Mouse (Mus musculus) lung, embryonic 14.5 days (tissue): ENCODE data around the gene Slc51a. TPM values are rescaled to one million over a fixed set of nuclear protein-coding genes. Genes with fewer than 3 reads are reported as not detected.
"Not testable (repeated sequence)": the region's sequence is repeated elsewhere in the genome, so short reads cannot be mapped to it uniquely, and the experiment has no call there.

ENCODE experiments used
- ATAC-seq: fragments of 200-750 bp; cut with Nextera tagmentation; 2 replicates; pipeline ENCODE4 v1.8.0; 2017; ENCODE audit warnings: mild to moderate bottlenecking, moderate TSS enrichment, moderate library complexity; ENCODE audit not compliant: insufficient read depth
- DNase-seq: peaks from one replicate; pipeline ENCODE4 v3.0.0-alpha.2; 2015
- H3K27ac ChIP-seq: fragments of 300-500 bp; sonication (generic); 2 replicates; pipeline ENCODE4 v1.5.1; 2014; ENCODE audit warnings: low read depth, mild to moderate bottlenecking, moderate library complexity
- H3K27me3 ChIP-seq: fragments of 300-500 bp; sonication (generic); 2 replicates; pipeline ENCODE4 v1.6.1; 2014; ENCODE audit warnings: low read length, control low read depth; ENCODE audit not compliant: insufficient read depth
- H3K36me3 ChIP-seq: fragments of 300-500 bp; sonication (generic); 2 replicates; pipeline ENCODE4 v1.6.1; 2014; ENCODE audit warnings: control low read depth; ENCODE audit not compliant: insufficient read depth
- H3K4me1 ChIP-seq: fragments of 300-500 bp; sonication (generic); 2 replicates; pipeline ENCODE4 v1.6.1; 2014; ENCODE audit warnings: antibody characterized with exemption, control low read depth; ENCODE audit not compliant: insufficient read depth
- H3K4me2 ChIP-seq: fragments of 300-500 bp; sonication (generic); 2 replicates; pipeline ENCODE4 v1.6.1; 2014; ENCODE audit warnings: mild to moderate bottlenecking
- H3K4me3 ChIP-seq: fragments of 300-500 bp; sonication (generic); 2 replicates; pipeline ENCODE4 v1.5.1; 2014; ENCODE audit warnings: low read depth, low read length
- H3K9ac ChIP-seq: fragments of 300-500 bp; sonication (generic); 2 replicates; pipeline ENCODE4 v1.6.1; 2014
- H3K9me3 ChIP-seq: fragments of 300-500 bp; sonication (generic); 2 replicates; pipeline ENCODE4 v1.6.1; 2016; ENCODE audit warnings: low read depth, low read length, control low read depth
- CTCF ChIP-seq: IDR thresholded peaks from 2 replicates; pipeline ENCODE4 v1.5.1; 2016; ENCODE audit warnings: antibody characterized with exemption, low read depth
- WGBS: fragments of 180-500 bp; shearing (Covaris S2); extraction: QIAGEN DNeasy Blood & Tissue Kit; methylation state at CpG from one replicate; pipeline ENCODE4 v1.1.7; 2014; 5-methylcytosine and 5-hydroxymethylcytosine counted together
- polyA plus RNA-seq: library from polyadenylated mRNA; unstranded; fragments of >200 nt; fragmentation: Nextera tagmentation; extraction: Ambion mirVana; gene quantifications from 2 replicates; pipeline ENCODE4 v1.2.1, GENCODE M21; 2014

The Slc51a gene
- polyA plus RNA-seq, 1 experiment from 2014 or later, result 0.24 TPM

- Histone ChIP-seq H3K27ac (no peak overlapping the region), H3K9ac (no peak overlapping the region), H3K4me3 (no peak overlapping the region), H3K4me2 (no peak overlapping the region), H3K36me3 (no peaks in the 10 kb centered on the region), H3K27me3 (no peaks in the 10 kb centered on the region), H3K4me1 (no peaks in the 10 kb centered on the region), H3K9me3 (no peaks in the 10 kb centered on the region)
- 72% methylated on average over 7 of the region's 7 CpGs for WGBS
- TF ChIP-seq CTCF, result no peak
- ATAC-seq (no peak), DNase-seq (no peak)
These were observed 13.8 kb upstream of the Slc51a start for GRCm38 (mm10) chr16:32501459-32501858.

GRCm38 (mm10) chr16:32499430-32500037, 11.9 kb upstream of the Slc51a start:
- H3K9ac ChIP-seq, result peak overlapping the region; percentile 48
- peak; percentile 99 for TF ChIP-seq CTCF
- 7% methylated on average over 22 of the region's 22 CpGs for WGBS
- ATAC-seq (peak; percentile 92), DNase-seq (peak; percentile 94)
- H3K27me3 ChIP-seq, result no peaks in the 10 kb centered on the region
- H3K27ac ChIP-seq, result no peak overlapping the region
- H3K9me3 ChIP-seq, result no peaks in the 10 kb centered on the region
- H3K36me3 ChIP-seq, result no peaks in the 10 kb centered on the region
- H3K4me1 ChIP-seq, result no peaks in the 10 kb centered on the region
- H3K4me3 ChIP-seq, result peak overlapping the region; percentile 22
- peak overlapping the region; percentile 65 for H3K4me2 ChIP-seq

GRCm38 (mm10) chr16:32498996-32499395, 11.3 kb upstream of the Slc51a start:
- peak overlapping the region; percentile 65 for H3K4me2 ChIP-seq
- H3K27ac ChIP-seq, result no peak overlapping the region
- no peaks in the 10 kb centered on the region for H3K27me3 ChIP-seq
- H3K9me3 ChIP-seq, result no peaks in the 10 kb centered on the region
- no peak overlapping the region for H3K9ac ChIP-seq
- 56% methylated on average over 13 of the region's 13 CpGs for WGBS
- no peak overlapping the region for H3K4me3 ChIP-seq
- DNase-seq (no peak), ATAC-seq (no peak)
- H3K4me1 ChIP-seq, result no peaks in the 10 kb centered on the region
- H3K36me3 ChIP-seq, result no peaks in the 10 kb centered on the region
- no peak for TF ChIP-seq CTCF

- WGBS, result 65% methylated on average over 3 of the region's 3 CpGs
- Histone ChIP-seq H3K27me3 (no peaks in the 10 kb centered on the region), H3K4me1 (no peaks in the 10 kb centered on the region), H3K4me3 (no peak within 1 kb of the TSS), H3K27ac (no peak within 1 kb of the TSS), H3K9me3 (no peaks in the 10 kb centered on the region), H3K36me3 (no peaks in the 10 kb centered on the region), H3K9ac (no peak within 1 kb of the TSS), H3K4me2 (no peak within 1 kb of the TSS)
- ATAC-seq (no peak), DNase-seq (no peak)
- no peak for TF ChIP-seq CTCF
These were observed 8.3 kb upstream of the Slc51a start, which contains the start of gene Zdhhc19 for GRCm38 (mm10) chr16:32495965-32496364. Zdhhc19 (plus strand) TSS chr16:32496265.

GRCm38 (mm10) chr16:32494371-32494770, 6.7 kb upstream of the Slc51a start:
- 48% methylated on average over 6 of the region's 6 CpGs for WGBS
- H3K27ac ChIP-seq, H3K27me3 ChIP-seq, ATAC-seq, H3K9me3 ChIP-seq, DNase-seq, H3K9ac ChIP-seq, H3K36me3 ChIP-seq, H3K4me3 ChIP-seq, H3K4me1 ChIP-seq, H3K4me2 ChIP-seq: not testable (repeated sequence)

- DNase-seq, result no peak
- no peak for TF ChIP-seq CTCF
- Histone ChIP-seq H3K36me3 (no peaks in the 10 kb centered on the region), H3K4me3 (no peak overlapping the region), H3K9me3 (no peaks in the 10 kb centered on the region), H3K9ac (no peak overlapping the region), H3K27ac (no peak overlapping the region), H3K4me2 (no peak overlapping the region), H3K4me1 (0 out of 2 replicates have a peak, but pooled peaks cover 2% of the 10 kb centered on the region), H3K27me3 (no peaks in the 10 kb centered on the region)
- ATAC-seq, result no peak
- WGBS, result 84% methylated on average over 3 of the region's 3 CpGs
These were observed 1.3 kb upstream of the Slc51a start for GRCm38 (mm10) chr16:32488939-32489338.

- no peaks in the 10 kb centered on the region for H3K27me3 ChIP-seq
- H3K4me1 ChIP-seq, result 0 out of 2 replicates have a peak, but pooled peaks cover 2% of the 10 kb centered on the region
- H3K4me2 ChIP-seq, result no peak overlapping the region
- no peaks in the 10 kb centered on the region for H3K36me3 ChIP-seq
- no peak for TF ChIP-seq CTCF
- 67% methylated on average over 6 of the region's 6 CpGs for WGBS
- ATAC-seq, result no peak
- H3K9ac ChIP-seq, result no peak overlapping the region
- no peaks in the 10 kb centered on the region for H3K9me3 ChIP-seq
- H3K27ac ChIP-seq, result no peak overlapping the region
- H3K4me3 ChIP-seq, result no peak overlapping the region
- no peak for DNase-seq
These were observed 1.6 kb downstream of the Slc51a start for GRCm38 (mm10) chr16:32486046-32486445.

GRCm38 (mm10) chr16:32485209-32485608, 2.5 kb downstream of the Slc51a start:
- WGBS, result 54% methylated on average over 2 of the region's 2 CpGs
- H3K27me3 ChIP-seq, result no peaks in the 10 kb centered on the region
- no peak overlapping the region for H3K4me3 ChIP-seq
- H3K36me3 ChIP-seq, result no peaks in the 10 kb centered on the region
- TF ChIP-seq CTCF, result no peak
- H3K4me2 ChIP-seq, result no peak overlapping the region
- DNase-seq (no peak), ATAC-seq (no peak)
- H3K27ac ChIP-seq, result no peak overlapping the region
- no peak overlapping the region for H3K9ac ChIP-seq
- H3K9me3 ChIP-seq, result no peaks in the 10 kb centered on the region
- 0 out of 2 replicates have a peak, but pooled peaks cover 2% of the 10 kb centered on the region for H3K4me1 ChIP-seq
